In genomic region chr4:136636983-136637562, GRCm38 (mm10) we compare ENCODE assay signal across 7 mouse cellular contexts. TPM values are rescaled to one million over a fixed set of nuclear protein-coding genes. Genes with fewer than 3 reads are reported as not detected.
A peak's percentile ranks its signal among the peaks of the same experiment; 100 is the strongest.
DNase-seq lines count a peak whose midpoint lies in the region; ATAC-seq and TF ChIP-seq lines count a peak whose summit lies in the region.

No protein-coding gene starts in this region.

- no peaks in the 10 kb centered on the region for H3K9me3 ChIP-seq in lung, embryonic 14.5 days (ENCODE audit: low read depth, low read length)
- no peaks in the 10 kb centered on the region for H3K9me3 ChIP-seq in forebrain, embryonic 13.5 days (replicated peaks)
- no peaks in the 10 kb centered on the region for H3K9me3 ChIP-seq in limb, embryonic 15.5 days
- H3K9me3 ChIP-seq in stomach, embryonic 15.5 days = no peaks in the 10 kb centered on the region

- peaks cover 22% of the 10 kb centered on the region for H3K27me3 ChIP-seq in lung, embryonic 14.5 days (ENCODE audit: insufficient read depth, low read length)
- H3K27me3 ChIP-seq in forebrain, embryonic 13.5 days = peaks cover 40% of the 10 kb centered on the region
- peaks cover 39% of the 10 kb centered on the region for H3K27me3 ChIP-seq in limb, embryonic 15.5 days
- H3K27me3 ChIP-seq in stomach, embryonic 15.5 days (replicated peaks) = peaks cover 16% of the 10 kb centered on the region

- TF ChIP-seq CTCF in lung, embryonic 14.5 days (IDR thresholded peaks at IDR 0.05; ENCODE audit: low read depth) = no peak

- peak overlapping the region; percentile 48 for H3K9ac ChIP-seq in lung, embryonic 14.5 days
- H3K9ac ChIP-seq in forebrain, embryonic 13.5 days = peak overlapping the region; percentile 64
- peak overlapping the region; percentile 50 for H3K9ac ChIP-seq in limb, embryonic 15.5 days
- peak overlapping the region; percentile 29; the same call in 1 of the 2 replicates for H3K9ac ChIP-seq in stomach, embryonic 15.5 days

- no peak for DNase-seq in lung, embryonic 14.5 days
- DNase-seq in lung, postnatal 4 days = no peak
- no peak for DNase-seq in right cerebral cortex, postnatal 25 days
- no peak for DNase-seq in frontal cortex, postnatal 10 days (ENCODE audit: low spot score in 2 of 2)

- peak overlapping the region; percentile 89 for H3K4me2 ChIP-seq in lung, embryonic 14.5 days
- H3K4me2 ChIP-seq in forebrain, embryonic 13.5 days = peak overlapping the region; percentile 84
- H3K4me2 ChIP-seq in limb, embryonic 15.5 days = peak overlapping the region; percentile 95
- peak overlapping the region; percentile 95 for H3K4me2 ChIP-seq in stomach, embryonic 15.5 days

- H3K4me1 ChIP-seq in lung, embryonic 14.5 days (ENCODE audit: insufficient read depth) = no peaks in the 10 kb centered on the region; the same call in 1 of the 2 replicates
- H3K4me1 ChIP-seq in forebrain, embryonic 13.5 days = peaks cover 24% of the 10 kb centered on the region
- peaks cover 16% of the 10 kb centered on the region for H3K4me1 ChIP-seq in limb, embryonic 15.5 days
- H3K4me1 ChIP-seq in stomach, embryonic 15.5 days = peaks cover 16% of the 10 kb centered on the region; the same call in 1 of the 2 replicates

- peak overlapping the region; percentile 49 for H3K4me3 ChIP-seq in lung, embryonic 14.5 days (ENCODE audit: low read depth, low read length)
- peak overlapping the region; percentile 49 for H3K4me3 ChIP-seq in forebrain, embryonic 13.5 days
- H3K4me3 ChIP-seq in limb, embryonic 15.5 days = peak overlapping the region; percentile 56
- peak overlapping the region; percentile 52 for H3K4me3 ChIP-seq in stomach, embryonic 15.5 days (replicated peaks)

- WGBS in lung, embryonic 14.5 days = 13% methylated on average over 37 of the region's 37 CpGs
- 13% methylated on average over 37 of the region's 37 CpGs for WGBS in forebrain, embryonic 13.5 days
- 15% methylated on average over 37 of the region's 37 CpGs for WGBS in limb, embryonic 15.5 days
- WGBS in stomach, embryonic 15.5 days = 15% methylated on average over 37 of the region's 37 CpGs

- peak; percentile 35; the same call in 1 of the 2 replicates for ATAC-seq in lung, embryonic 14.5 days (ENCODE audit: insufficient read depth)
- ATAC-seq in forebrain, embryonic 13.5 days = peak; percentile 65
- 0 out of 2 replicates have a peak, but pooled peaks have one; percentile 46 for ATAC-seq in limb, embryonic 15.5 days (ENCODE audit: insufficient number of reproducible peaks, low FRiP score, low TSS enrichment, low read depth)
- no peak for ATAC-seq in stomach, embryonic 15.5 days (ENCODE audit: insufficient read depth, low FRiP score, low read depth)

- H3K36me3 ChIP-seq in lung, embryonic 14.5 days (ENCODE audit: insufficient read depth) = no peaks in the 10 kb centered on the region
- H3K36me3 ChIP-seq in forebrain, embryonic 13.5 days (ENCODE audit: poor library complexity, severe bottlenecking) = no peaks in the 10 kb centered on the region
- H3K36me3 ChIP-seq in limb, embryonic 15.5 days = no peaks in the 10 kb centered on the region
- no peaks in the 10 kb centered on the region for H3K36me3 ChIP-seq in stomach, embryonic 15.5 days

- no peak overlapping the region for H3K27ac ChIP-seq in lung, embryonic 14.5 days (ENCODE audit: low read depth)
- H3K27ac ChIP-seq in forebrain, embryonic 13.5 days = no peak overlapping the region
- H3K27ac ChIP-seq in limb, embryonic 15.5 days = no peak overlapping the region
- no peak overlapping the region for H3K27ac ChIP-seq in stomach, embryonic 15.5 days

RNA-seq across cellular contexts. Expression of gene Lactbl1, which starts 14.7 kb away (rescaled TPM):
- not detected in 2 replicates for polyA plus RNA-seq in lung, embryonic 14.5 days (2014; fragmentation: Nextera tagmentation; extraction: Ambion mirVana)
- not detected in 2 replicates for polyA plus RNA-seq in forebrain, embryonic 13.5 days (2015; fragmentation: Nextera tagmentation; extraction: Ambion mirVana)
- polyA plus RNA-seq in limb, embryonic 15.5 days (2015; fragmentation: Nextera tagmentation; extraction: Ambion mirVana) = not detected in 2 replicates
- not detected in 2 replicates for polyA plus RNA-seq in stomach, embryonic 15.5 days (2015; fragmentation: Nextera tagmentation; extraction: Ambion mirVana)

RNA-seq across cellular contexts. Expression of gene Tex46, which starts 26.8 kb away (rescaled TPM):
- polyA plus RNA-seq in lung, embryonic 14.5 days (2014; fragmentation: Nextera tagmentation; extraction: Ambion mirVana) = not detected in 2 replicates
- not detected in 2 replicates for polyA plus RNA-seq in forebrain, embryonic 13.5 days (2015; fragmentation: Nextera tagmentation; extraction: Ambion mirVana)
- polyA plus RNA-seq in limb, embryonic 15.5 days (2015; fragmentation: Nextera tagmentation; extraction: Ambion mirVana) = not detected in 2 replicates
- not detected in 2 replicates for polyA plus RNA-seq in stomach, embryonic 15.5 days (2015; fragmentation: Nextera tagmentation; extraction: Ambion mirVana)

RNA-seq across cellular contexts. Expression of gene Kdm1a, which starts 34.5 kb away (rescaled TPM):
- polyA plus RNA-seq in lung, embryonic 14.5 days (2014; fragmentation: Nextera tagmentation; extraction: Ambion mirVana) = 56.5 and 58.8 TPM in 2 replicates
- 83.3 and 88.3 TPM in 2 replicates for polyA plus RNA-seq in forebrain, embryonic 13.5 days (2015; fragmentation: Nextera tagmentation; extraction: Ambion mirVana)
- polyA plus RNA-seq in limb, embryonic 15.5 days (2015; fragmentation: Nextera tagmentation; extraction: Ambion mirVana) = 26.8 and 34.8 TPM in 2 replicates
- polyA plus RNA-seq in stomach, embryonic 15.5 days (2015; fragmentation: Nextera tagmentation; extraction: Ambion mirVana) = 32.1 and 35.5 TPM in 2 replicates
